Mouse (Mus musculus): Measurements from ENCODE around the gene Rapgef2. TPM values are rescaled to one million over a fixed set of nuclear protein-coding genes. Genes with fewer than 3 reads are reported as not detected.
"Not testable (repeated sequence)": the region's sequence is repeated elsewhere in the genome, so short reads cannot be mapped to it uniquely, and the experiment has no call there.

Rapgef2 gene
- polyA plus RNA-seq, 2 experiments: 7.6 to 12.5 TPM

DNA sequence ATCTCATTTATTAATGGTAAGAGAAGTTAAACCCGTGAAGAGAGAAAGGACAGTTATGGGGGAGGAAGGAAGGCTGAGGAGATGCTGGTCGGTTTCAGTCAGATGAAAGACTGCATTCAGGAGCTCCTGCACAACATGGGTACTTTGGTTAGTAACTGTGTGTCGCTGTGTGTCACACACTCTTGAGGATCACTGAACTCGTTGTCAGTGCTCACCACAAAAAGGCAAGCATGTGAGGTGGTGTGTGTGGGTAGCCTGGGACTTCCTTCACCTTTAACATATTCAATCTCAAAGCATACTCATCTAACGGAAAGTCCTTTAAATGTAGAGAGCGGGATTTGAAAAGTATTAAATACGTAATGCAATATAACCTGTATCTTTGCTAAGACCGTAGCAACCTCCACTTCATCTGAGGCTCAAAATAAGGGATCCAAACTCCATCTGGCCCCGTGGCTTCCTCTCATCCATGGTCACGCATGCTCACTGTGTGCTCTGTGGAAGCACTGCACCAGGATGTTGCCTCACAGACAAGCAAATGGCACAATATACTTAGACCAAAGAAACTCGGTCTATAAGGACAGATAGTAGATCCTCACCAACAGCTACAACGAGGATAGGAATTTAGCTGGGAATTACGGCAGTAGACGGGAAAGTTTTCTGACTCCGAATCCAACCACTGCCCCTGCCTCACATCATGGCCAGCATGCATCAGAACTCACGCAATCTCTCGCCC is 58.8 kb downstream of the Rapgef2 start:
- WGBS: 84% methylated on average over 17 of the region's 17 CpGs
- no peaks in the 10 kb centered on the region for H3K27me3 ChIP-seq (ENCODE audit: control insufficient read depth, insufficient read depth, low read length)
- no peak overlapping the region for H3K4me2 ChIP-seq (replicated peaks; ENCODE audit: low read depth, low read length, severe bottlenecking)
- no peaks in the 10 kb centered on the region for H3K4me1 ChIP-seq (ENCODE audit: control insufficient read depth, insufficient read depth, low read length)
- ATAC-seq (ENCODE audit: low FRiP score, low read depth): no peak
- no peaks in the 10 kb centered on the region for H3K36me3 ChIP-seq (ENCODE audit: control insufficient read depth, insufficient read depth, low read length)
- no peak overlapping the region for H3K27ac ChIP-seq (replicated peaks; ENCODE audit: low read depth, low read length)
- DNase-seq (ENCODE audit: low spot score): no peak
- no peak overlapping the region for H3K4me3 ChIP-seq (replicated peaks; ENCODE audit: low read length)
- no peaks in the 10 kb centered on the region for H3K9me3 ChIP-seq (ENCODE audit: control insufficient read depth, low read length)
- no peak overlapping the region for H3K9ac ChIP-seq (ENCODE audit: low read depth, low read length, severe bottlenecking)
- no peak for TF ChIP-seq POLR2A (IDR thresholded peaks at IDR 0.05; ENCODE audit: borderline replicate concordance, extremely low read depth, insufficient read depth, insufficient read length)

DNA sequence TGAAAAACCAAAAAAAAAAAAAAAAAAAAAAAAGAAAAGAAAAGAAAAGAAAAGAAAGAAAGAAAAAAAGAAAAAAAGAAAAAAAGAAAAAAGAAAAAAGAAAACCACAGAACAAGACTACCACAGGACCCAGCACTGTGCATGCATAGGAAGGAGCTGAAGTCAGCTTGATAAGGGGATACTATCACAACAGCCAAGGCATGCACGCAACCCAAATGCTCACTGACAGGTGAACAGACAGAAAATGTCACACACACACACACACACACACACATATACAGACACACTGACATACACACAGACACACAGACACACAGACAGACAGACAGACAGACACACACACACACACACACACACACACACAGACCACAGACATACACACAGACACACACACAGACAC is 59.5 kb downstream of the Rapgef2 start:
- H3K9ac ChIP-seq (ENCODE audit: low read depth, low read length, severe bottlenecking); H3K27ac ChIP-seq (replicated peaks; ENCODE audit: low read depth, low read length); H3K4me3 ChIP-seq (replicated peaks; ENCODE audit: low read length); H3K4me2 ChIP-seq (replicated peaks; ENCODE audit: low read depth, low read length, severe bottlenecking); H3K4me1 ChIP-seq (ENCODE audit: control insufficient read depth, insufficient read depth, low read length); H3K27me3 ChIP-seq (ENCODE audit: control insufficient read depth, insufficient read depth, low read length); ATAC-seq (ENCODE audit: low FRiP score, low read depth); DNase-seq (ENCODE audit: low spot score); H3K36me3 ChIP-seq (ENCODE audit: control insufficient read depth, insufficient read depth, low read length); H3K9me3 ChIP-seq (ENCODE audit: control insufficient read depth, low read length): not testable (repeated sequence)
- 100% methylated on average over 1 of the region's 1 CpGs for WGBS

GRCm38 (mm10) chr3:79225888-79226287 is 60.4 kb downstream of the Rapgef2 start:
- Histone ChIP-seq H3K4me3 (replicated peaks; ENCODE audit: low read length) (no peak overlapping the region), H3K27me3 (ENCODE audit: control insufficient read depth, insufficient read depth, low read length) (no peaks in the 10 kb centered on the region), H3K9me3 (ENCODE audit: control insufficient read depth, low read length) (no peaks in the 10 kb centered on the region), H3K36me3 (ENCODE audit: control insufficient read depth, insufficient read depth, low read length) (no peaks in the 10 kb centered on the region), H3K4me1 (ENCODE audit: control insufficient read depth, insufficient read depth, low read length) (peaks cover 10% of the 10 kb centered on the region), H3K9ac (ENCODE audit: low read depth, low read length, severe bottlenecking) (no peak overlapping the region), H3K4me2 (replicated peaks; ENCODE audit: low read depth, low read length, severe bottlenecking) (no peak overlapping the region), H3K27ac (replicated peaks; ENCODE audit: low read depth, low read length) (no peak overlapping the region)
- TF ChIP-seq POLR2A (IDR thresholded peaks at IDR 0.05; ENCODE audit: borderline replicate concordance, extremely low read depth, insufficient read depth, insufficient read length): no peak
- ATAC-seq (ENCODE audit: low FRiP score, low read depth): no peak
- DNase-seq (ENCODE audit: low spot score): no peak
- 68% methylated on average over 6 of the region's 6 CpGs for WGBS

- Histone ChIP-seq H3K4me2 (replicated peaks; ENCODE audit: low read depth, low read length, severe bottlenecking) (no peak overlapping the region), H3K36me3 (ENCODE audit: control insufficient read depth, insufficient read depth, low read length) (no peaks in the 10 kb centered on the region), H3K4me3 (replicated peaks; ENCODE audit: low read length) (no peak overlapping the region), H3K27me3 (ENCODE audit: control insufficient read depth, insufficient read depth, low read length) (no peaks in the 10 kb centered on the region), H3K27ac (replicated peaks; ENCODE audit: low read depth, low read length) (no peak overlapping the region), H3K4me1 (ENCODE audit: control insufficient read depth, insufficient read depth, low read length) (peaks cover 16% of the 10 kb centered on the region), H3K9ac (ENCODE audit: low read depth, low read length, severe bottlenecking) (no peak overlapping the region), H3K9me3 (ENCODE audit: control insufficient read depth, low read length) (no peaks in the 10 kb centered on the region)
- DNase-seq (ENCODE audit: low spot score) (no peak), ATAC-seq (ENCODE audit: low FRiP score, low read depth) (no peak)
- WGBS: 80% methylated on average over 7 of the region's 7 CpGs
- TF ChIP-seq POLR2A (IDR thresholded peaks at IDR 0.05; ENCODE audit: borderline replicate concordance, extremely low read depth, insufficient read depth, insufficient read length): no peak
Observed at GRCm38 (mm10) chr3:79224352-79224751, 62.0 kb downstream of the Rapgef2 start.

DNA sequence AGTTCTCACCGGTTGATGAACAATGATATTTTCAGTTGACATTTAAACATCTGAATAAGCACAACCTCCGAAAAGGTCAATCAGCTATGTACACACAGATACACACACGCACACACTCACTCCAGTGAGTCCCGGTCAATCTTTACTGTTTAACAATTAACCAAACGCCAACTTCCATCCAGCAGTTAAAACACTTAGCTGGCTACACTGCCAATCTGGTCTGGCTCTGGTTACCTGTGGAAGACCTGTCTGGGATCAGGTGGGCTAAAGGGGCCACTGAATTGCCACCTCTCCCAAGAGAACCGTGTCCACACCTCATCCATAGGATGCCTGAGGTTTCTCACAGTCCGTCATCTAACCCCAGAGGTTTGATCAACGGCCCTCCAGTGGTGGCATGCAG is 63.0 kb downstream of the Rapgef2 start:
- TF ChIP-seq POLR2A (IDR thresholded peaks at IDR 0.05; ENCODE audit: borderline replicate concordance, extremely low read depth, insufficient read depth, insufficient read length): no peak
- ATAC-seq (ENCODE audit: low FRiP score, low read depth): no peak
- DNase-seq (ENCODE audit: low spot score): no peak
- Histone ChIP-seq H3K4me1 (ENCODE audit: control insufficient read depth, insufficient read depth, low read length) (peaks cover 16% of the 10 kb centered on the region), H3K27ac (replicated peaks; ENCODE audit: low read depth, low read length) (no peak overlapping the region), H3K4me3 (replicated peaks; ENCODE audit: low read length) (no peak overlapping the region), H3K9me3 (ENCODE audit: control insufficient read depth, low read length) (no peaks in the 10 kb centered on the region), H3K27me3 (ENCODE audit: control insufficient read depth, insufficient read depth, low read length) (no peaks in the 10 kb centered on the region), H3K36me3 (ENCODE audit: control insufficient read depth, insufficient read depth, low read length) (no peaks in the 10 kb centered on the region), H3K9ac (ENCODE audit: low read depth, low read length, severe bottlenecking) (no peak overlapping the region), H3K4me2 (replicated peaks; ENCODE audit: low read depth, low read length, severe bottlenecking) (no peak overlapping the region)
- 63% methylated on average over 8 of the region's 8 CpGs for WGBS

Data from limb, embryonic 14.5 days (tissue).